Mouse (Mus musculus): ENCODE measurements around the gene Olfr535. TPM values are rescaled to one million over a fixed set of nuclear protein-coding genes. Genes with fewer than 3 reads are reported as not detected.

Gene Olfr535
- polyA plus RNA-seq, 1 experiment from 2014 or later, result not detected

Other genes with a start within 250 kb of the Olfr535 start
- not detected in 2 replicates for gene 5830411N06Rik, start 236.9 kb upstream of the Olfr535 start, polyA plus RNA-seq (2016; fragmentation: Nextera tagmentation; extraction: Ambion mirVana)
- gene Olfr525, start 163.4 kb upstream of the Olfr535 start, polyA plus RNA-seq (2016; fragmentation: Nextera tagmentation; extraction: Ambion mirVana), result not detected in 2 replicates
- gene Olfr527, start 150.2 kb upstream of the Olfr535 start, polyA plus RNA-seq (2016; fragmentation: Nextera tagmentation; extraction: Ambion mirVana), result not detected in 2 replicates
- not detected in 2 replicates for gene Olfr60, start 122.5 kb upstream of the Olfr535 start, polyA plus RNA-seq (2016; fragmentation: Nextera tagmentation; extraction: Ambion mirVana)
- not detected in 2 replicates for gene Olfr530, start 107.9 kb upstream of the Olfr535 start, polyA plus RNA-seq (2016; fragmentation: Nextera tagmentation; extraction: Ambion mirVana)
- not detected in 2 replicates for gene Olfr531, start 81.3 kb upstream of the Olfr535 start, polyA plus RNA-seq (2016; fragmentation: Nextera tagmentation; extraction: Ambion mirVana)
- not detected in 2 replicates for gene Olfr532, start 62.6 kb upstream of the Olfr535 start, polyA plus RNA-seq (2016; fragmentation: Nextera tagmentation; extraction: Ambion mirVana)
- gene Olfr533, start 20.8 kb upstream of the Olfr535 start, polyA plus RNA-seq (2016; fragmentation: Nextera tagmentation; extraction: Ambion mirVana), result not detected in 2 replicates
- not detected in 2 replicates for gene Olfr536, start 23.2 kb downstream of the Olfr535 start, polyA plus RNA-seq (2016; fragmentation: Nextera tagmentation; extraction: Ambion mirVana)
- not detected in 2 replicates for gene Olfr538, start 83.7 kb downstream of the Olfr535 start, polyA plus RNA-seq (2016; fragmentation: Nextera tagmentation; extraction: Ambion mirVana)
- not detected in 2 replicates for gene Olfr46, start 117.1 kb downstream of the Olfr535 start, polyA plus RNA-seq (2016; fragmentation: Nextera tagmentation; extraction: Ambion mirVana)
- gene Olfr61, start 144.8 kb downstream of the Olfr535 start, polyA plus RNA-seq (2016; fragmentation: Nextera tagmentation; extraction: Ambion mirVana), result not detected in 2 replicates
- gene Olfr53, start 162.2 kb downstream of the Olfr535 start, polyA plus RNA-seq (2016; fragmentation: Nextera tagmentation; extraction: Ambion mirVana), result not detected in 2 replicates
- not detected in 2 replicates for gene Olfr539, start 175.7 kb downstream of the Olfr535 start, polyA plus RNA-seq (2016; fragmentation: Nextera tagmentation; extraction: Ambion mirVana)
- not detected in 2 replicates for gene Olfr45, start 197.7 kb downstream of the Olfr535 start, polyA plus RNA-seq (2016; fragmentation: Nextera tagmentation; extraction: Ambion mirVana)
- gene Olfr541, start 213.1 kb downstream of the Olfr535 start, polyA plus RNA-seq (2016; fragmentation: Nextera tagmentation; extraction: Ambion mirVana), result not detected in 2 replicates